In the genomic region with DNA sequence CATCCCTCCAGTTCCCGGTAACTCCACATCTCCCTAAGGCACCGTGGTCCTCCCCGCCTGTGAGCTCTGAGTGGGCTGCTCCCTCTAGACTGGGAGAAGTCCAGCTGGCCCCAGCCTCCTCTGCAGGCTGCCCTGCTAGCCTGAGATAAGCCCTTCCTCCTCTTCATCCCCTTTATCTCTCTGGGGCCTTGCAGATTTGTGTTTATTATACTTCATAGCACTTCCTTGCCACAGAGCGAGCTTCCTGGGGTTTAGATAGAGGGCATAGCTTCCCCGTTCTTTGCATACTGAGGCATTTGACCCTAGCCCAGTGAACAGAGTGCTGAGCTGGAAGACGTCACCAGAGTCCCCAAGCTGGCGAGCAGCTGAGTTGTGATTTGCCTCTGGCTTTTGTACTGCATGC, we compare ENCODE assay signal across 9 mouse cellular contexts. TPM values are rescaled to one million over a fixed set of nuclear protein-coding genes. Genes with fewer than 3 reads are reported as not detected.
DNase-seq lines count a peak whose midpoint lies in the region; ATAC-seq and TF ChIP-seq lines count a peak whose summit lies in the region.
"Had no signal": no experiment of that assay in that cellular context is flagged by ENCODE, and none has a peak within 500 bp of the region (broad histone marks: within the 10 kb centered on the region; RNA-seq: fewer than 3 reads in every experiment).

No protein-coding gene starts in this region.

- peak overlapping the region; percentile 42; the same call in 1 of the 2 replicates for H3K27ac ChIP-seq in forebrain, embryonic 12.5 days
- H3K27ac ChIP-seq in forebrain, embryonic 14.5 days (ENCODE audit: low read depth, low read length), result no peak overlapping the region
- 0 out of 2 replicates have a peak overlapping the region, but pooled peaks have one; percentile 22 for H3K27ac ChIP-seq in intestine, embryonic 14.5 days (ENCODE audit: low read depth)
- H3K27ac ChIP-seq in thymus, adult 2 months (ENCODE audit: control insufficient read depth, insufficient read depth, low read length), result no peak overlapping the region

- H3K4me2 ChIP-seq in forebrain, embryonic 12.5 days, result no peak overlapping the region
- H3K4me2 ChIP-seq in forebrain, embryonic 14.5 days (ENCODE audit: low read length), result no peak overlapping the region
- no peak overlapping the region for H3K4me2 ChIP-seq in intestine, embryonic 14.5 days (ENCODE audit: low read length)

- H3K9ac ChIP-seq in forebrain, embryonic 12.5 days, result no peak overlapping the region
- H3K9ac ChIP-seq in forebrain, embryonic 14.5 days (ENCODE audit: low read length), result no peak overlapping the region
- H3K9ac ChIP-seq in intestine, embryonic 14.5 days (ENCODE audit: low read length), result no peak overlapping the region

- 65% methylated on average over 7 of the region's 7 CpGs for WGBS in forebrain, embryonic 12.5 days
- WGBS in forebrain, embryonic 14.5 days, result 64% methylated on average over 7 of the region's 7 CpGs
- 25% methylated on average over 7 of the region's 7 CpGs for WGBS in intestine, embryonic 14.5 days
- 67% methylated on average over 7 of the region's 7 CpGs for WGBS in thymus, adult 2 months

- DNase-seq in forebrain, embryonic 14.5 days (ENCODE audit: low spot score), result no peak
- peak; percentile 24 for DNase-seq in c-Kit-positive CD71-negative TER-119-negative erythroid progenitor cells, embryonic 14.5 days (ENCODE audit: low read depth)
- no peak for DNase-seq in intestine, embryonic 14.5 days (ENCODE audit: low spot score)
- peak; percentile 41 for DNase-seq in lung, postnatal 36 days
- DNase-seq in thymus, adult 2 months, result no peak
- no peak for DNase-seq in cerebellum, adult 11 months
- no peak for DNase-seq in cerebellum, postnatal 10 days
- DNase-seq: adrenal gland, adult 2 months had no signal

- ATAC-seq in forebrain, embryonic 12.5 days (ENCODE audit: low FRiP score), result no peak
- ATAC-seq in forebrain, embryonic 14.5 days, result no peak
- peak; percentile 70 for ATAC-seq in intestine, embryonic 14.5 days (replicated peaks; ENCODE audit: low FRiP score, low TSS enrichment, low read depth)

- H3K4me3 ChIP-seq in forebrain, embryonic 12.5 days (replicated peaks), result no peak overlapping the region
- H3K4me3 ChIP-seq in forebrain, embryonic 14.5 days (ENCODE audit: low read depth, low read length), result no peak overlapping the region
- no peak overlapping the region for H3K4me3 ChIP-seq in intestine, embryonic 14.5 days (ENCODE audit: low read depth, low read length)
- H3K4me3 ChIP-seq in thymus, adult 2 months (ENCODE audit: control insufficient read depth, insufficient read depth, low read length), result no peak overlapping the region

- TF ChIP-seq POLR2A in thymus, adult 2 months (IDR thresholded peaks at IDR 0.05; ENCODE audit: control insufficient read depth, extremely low read depth, insufficient read depth, low read length, poor library complexity), result no peak

- peaks cover 25% of the 10 kb centered on the region for H3K4me1 ChIP-seq in forebrain, embryonic 12.5 days
- H3K4me1 ChIP-seq in forebrain, embryonic 14.5 days (ENCODE audit: control insufficient read depth, insufficient read depth, low read length), result peaks cover 12% of the 10 kb centered on the region; the same call in 1 of the 2 replicates
- peaks cover 28% of the 10 kb centered on the region for H3K4me1 ChIP-seq in intestine, embryonic 14.5 days (replicated peaks; ENCODE audit: control insufficient read depth, insufficient read depth, low read length)
- peaks cover 4% of the 10 kb centered on the region; the same call in 1 of the 2 replicates for H3K4me1 ChIP-seq in thymus, adult 2 months (replicated peaks; ENCODE audit: control insufficient read depth, insufficient read depth, low read length)

- H3K36me3 ChIP-seq in forebrain, embryonic 12.5 days (replicated peaks), result peaks cover 5% of the 10 kb centered on the region
- no peaks in the 10 kb centered on the region for H3K36me3 ChIP-seq in forebrain, embryonic 14.5 days (ENCODE audit: control insufficient read depth, insufficient read depth, low read length)
- H3K36me3 ChIP-seq in intestine, embryonic 14.5 days (ENCODE audit: control insufficient read depth, insufficient read depth, low read length), result no peaks in the 10 kb centered on the region
- H3K36me3 ChIP-seq in thymus, adult 2 months (ENCODE audit: control insufficient read depth, insufficient read depth, low read length), result no peaks in the 10 kb centered on the region

- no peaks in the 10 kb centered on the region for H3K9me3 ChIP-seq in forebrain, embryonic 12.5 days
- H3K9me3 ChIP-seq in forebrain, embryonic 14.5 days (replicated peaks; ENCODE audit: control insufficient read depth, low read length), result no peaks in the 10 kb centered on the region
- H3K9me3 ChIP-seq in intestine, embryonic 14.5 days (ENCODE audit: control insufficient read depth, low read length), result no peaks in the 10 kb centered on the region

- no peaks in the 10 kb centered on the region for H3K27me3 ChIP-seq in forebrain, embryonic 12.5 days
- no peaks in the 10 kb centered on the region for H3K27me3 ChIP-seq in forebrain, embryonic 14.5 days (replicated peaks; ENCODE audit: control insufficient read depth, insufficient read depth, low read length)
- no peaks in the 10 kb centered on the region for H3K27me3 ChIP-seq in intestine, embryonic 14.5 days (replicated peaks; ENCODE audit: control insufficient read depth, insufficient read depth, low read length)
- no peaks in the 10 kb centered on the region for H3K27me3 ChIP-seq in thymus, adult 2 months (ENCODE audit: control insufficient read depth, insufficient read depth, low read length)

- no peak for TF ChIP-seq CTCF in thymus, adult 2 months (IDR thresholded peaks at IDR 0.05; ENCODE audit: borderline replicate concordance, control insufficient read depth, extremely low read depth, insufficient read depth, low read length, poor library complexity)

RNA-seq across cellular contexts. Expression of a gene that starts 37.1 kb away (rescaled TPM):
- polyA plus RNA-seq in forebrain, embryonic 12.5 days (2016; fragmentation: Nextera tagmentation; extraction: Ambion mirVana), result 141 and 143 TPM in 2 replicates
- 62.0 and 84.9 TPM in 2 replicates for polyA plus RNA-seq in forebrain, embryonic 14.5 days (2014; fragmentation: Nextera tagmentation; extraction: Ambion mirVana)
- polyA plus RNA-seq in intestine, embryonic 14.5 days (2014; fragmentation: Nextera tagmentation; extraction: Ambion mirVana), result 41.5 and 44.7 TPM in 2 replicates
- 14.4 and 15.5 TPM in 2 replicates for polyA plus RNA-seq in thymus, adult 2 months (2012; rRNA removed)

Comparison
In these comparisons a context has a peak if more than half of its experiments do, and no peak if none do; other contexts are left out.
1. H3K27ac ChIP-seq: peak in forebrain, embryonic 12.5 days (single experiment) and intestine, embryonic 14.5 days (single experiment); none in forebrain, embryonic 14.5 days (single experiment) and thymus, adult 2 months (single experiment).
2. DNase-seq: peak in c-Kit-positive CD71-negative TER-119-negative erythroid progenitor cells, embryonic 14.5 days (single experiment) and lung, postnatal 36 days (single experiment); none in forebrain, embryonic 14.5 days (single experiment), intestine, embryonic 14.5 days (single experiment), thymus, adult 2 months (single experiment), cerebellum, adult 11 months (single experiment) and cerebellum, postnatal 10 days (0 of 2).